Mouse (Mus musculus): ENCODE results near the gene Ubxn1.

DNA sequence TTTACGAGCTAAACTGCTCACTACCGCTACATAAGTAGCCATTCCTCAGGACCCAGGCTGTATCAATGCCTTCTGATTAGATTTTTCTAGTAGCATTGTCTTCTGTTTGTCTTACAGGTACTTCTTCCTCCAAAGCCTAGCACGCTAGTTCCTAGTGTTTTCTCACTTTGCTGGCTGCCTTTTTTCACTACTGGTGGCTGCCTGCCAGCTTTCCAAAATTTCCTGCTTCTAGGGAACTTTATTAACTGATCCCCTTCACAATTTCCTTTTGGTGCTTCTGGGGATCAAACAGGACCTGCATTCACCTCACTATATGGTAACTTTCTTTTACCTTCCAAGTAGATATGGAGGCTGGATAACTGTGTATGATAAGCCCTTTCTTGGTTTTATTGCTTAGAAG, 27.8 kb downstream of the Ubxn1 start:
- no peak for TF ChIP-seq CTCF (IDR thresholded peaks at IDR 0.05; ENCODE audit: insufficient read depth, low read length)
- no peak for TF ChIP-seq POLR2A (IDR thresholded peaks at IDR 0.05; ENCODE audit: borderline replicate concordance, extremely low read depth, low read depth, low read length)

Measured in lung, adult 2 months (tissue).